Mouse (Mus musculus) heart, postnatal 0 days (tissue): ENCODE results near the gene Akr1d1.

ENCODE experiments used
- CTCF ChIP-seq: IDR thresholded peaks from 2 replicates; pipeline ENCODE4 v1.5.1; 2016; ENCODE audit warnings: antibody characterized with exemption, control low read depth, low read depth
- EP300 ChIP-seq: IDR thresholded peaks from 2 replicates; pipeline ENCODE4 v1.6.1; 2016; ENCODE audit warnings: antibody characterized with exemption, low read depth

- TF ChIP-seq CTCF (no peak), EP300 (no peak)
Measured at GRCm38 (mm10) chr6:37553926-37554325, 24.0 kb downstream of the Akr1d1 start.
